Mouse (Mus musculus) liver, embryonic 16.5 days (tissue): ENCODE results near the gene Prtn3. TPM values are rescaled to one million over a fixed set of nuclear protein-coding genes. Genes with fewer than 3 reads are reported as not detected.

Experiments used
- ATAC-seq: fragments of 200-750 bp; cut with Nextera tagmentation; 2 replicates; pipeline ENCODE4 v1.8.0; 2017; ENCODE audit warnings: low read depth, mild to moderate bottlenecking, moderate number of reproducible peaks, moderate library complexity
- H3K27ac ChIP-seq: fragments of 300-500 bp; sonication (generic); 2 replicates; pipeline ENCODE4 v1.5.1; 2014; ENCODE audit warnings: mild to moderate bottlenecking, low read length
- H3K27me3 ChIP-seq: fragments of 300-500 bp; sonication (generic); 2 replicates; pipeline ENCODE4 v1.6.1; 2014; ENCODE audit warnings: low read depth, low read length, mixed read lengths; ENCODE audit not compliant: control insufficient read depth, insufficient read depth
- H3K36me3 ChIP-seq: fragments of 300-500 bp; sonication (generic); 2 replicates; pipeline ENCODE4 v1.6.1; 2014; ENCODE audit warnings: mild to moderate bottlenecking; ENCODE audit not compliant: control insufficient read depth, insufficient read depth
- H3K4me1 ChIP-seq: fragments of 300-500 bp; sonication (generic); 2 replicates; pipeline ENCODE4 v1.6.1; 2014; ENCODE audit warnings: low read depth, low read length, mixed read lengths; ENCODE audit not compliant: control insufficient read depth
- H3K4me2 ChIP-seq: fragments of 300-500 bp; sonication (generic); 2 replicates; pipeline ENCODE4 v1.6.1; 2014; ENCODE audit warnings: low read depth, low read length, mixed read lengths
- H3K4me3 ChIP-seq: fragments of 300-500 bp; sonication (generic); 2 replicates; pipeline ENCODE4 v1.5.1; 2014; ENCODE audit warnings: low read depth, mild to moderate bottlenecking, low read length
- H3K9ac ChIP-seq: fragments of 300-500 bp; sonication (generic); 2 replicates; pipeline ENCODE4 v1.6.1; 2014; ENCODE audit warnings: low read depth, low read length
- H3K9me3 ChIP-seq: fragments of 300-500 bp; sonication (generic); replicated peaks from 2 replicates; pipeline ENCODE4 v1.6.1; 2016; ENCODE audit warnings: low read length; ENCODE audit not compliant: control insufficient read depth
- WGBS: fragments of 180-500 bp; shearing (Covaris S2); extraction: QIAGEN DNeasy Blood & Tissue Kit; methylation state at CpG from one replicate; pipeline ENCODE4 v1.1.7; 2014; ENCODE audit not compliant: insufficient replicate concordance; 5-methylcytosine and 5-hydroxymethylcytosine counted together
- polyA plus RNA-seq: library from polyadenylated mRNA; unstranded; fragments of >200 nt; fragmentation: Nextera tagmentation; extraction: Ambion mirVana; gene quantifications from 2 replicates; pipeline ENCODE4 v1.2.1, GENCODE M21; 2015

Gene Prtn3
- polyA plus RNA-seq, 1 experiment from 2014 or later = 96.8 TPM

GRCm38 (mm10) chr10:79918231-79919078 is 44.2 kb downstream of the Prtn3 start:
- Histone ChIP-seq H3K27me3 (peaks cover 61% of the 10 kb centered on the region), H3K36me3 (no peaks in the 10 kb centered on the region), H3K4me3 (no peak overlapping the region), H3K9ac (no peak overlapping the region; the same call in 1 of the 2 replicates), H3K4me1 (peaks cover 65% of the 10 kb centered on the region), H3K27ac (no peak overlapping the region), H3K9me3 (no peaks in the 10 kb centered on the region), H3K4me2 (peak overlapping the region; percentile 17; the same call in 1 of the 2 replicates)
- ATAC-seq = no peak
- 13% methylated on average over 35 of the region's 35 CpGs for WGBS

GRCm38 (mm10) chr10:79919251-79919849 is 45.1 kb downstream of the Prtn3 start:
- Histone ChIP-seq H3K27me3 (peaks cover 62% of the 10 kb centered on the region), H3K4me1 (peaks cover 57% of the 10 kb centered on the region), H3K9me3 (no peaks in the 10 kb centered on the region), H3K27ac (no peak overlapping the region), H3K4me3 (no peak overlapping the region), H3K9ac (no peak overlapping the region), H3K36me3 (no peaks in the 10 kb centered on the region), H3K4me2 (0 out of 2 replicates have a peak overlapping the region, but pooled peaks have one; percentile 30)
- no peak for ATAC-seq
- 13% methylated on average over 21 of the region's 21 CpGs for WGBS

- no peak overlapping the region for H3K27ac ChIP-seq
- WGBS = 26% methylated on average over 26 of the region's 26 CpGs
- H3K27me3 ChIP-seq = peaks cover 62% of the 10 kb centered on the region
- peaks cover 47% of the 10 kb centered on the region for H3K4me1 ChIP-seq
- no peak overlapping the region for H3K4me3 ChIP-seq
- H3K9me3 ChIP-seq = no peaks in the 10 kb centered on the region
- ATAC-seq = no peak
- no peaks in the 10 kb centered on the region for H3K36me3 ChIP-seq
- no peak overlapping the region for H3K9ac ChIP-seq
- H3K4me2 ChIP-seq = no peak overlapping the region
These were observed 46.0 kb downstream of the Prtn3 start for GRCm38 (mm10) chr10:79920056-79920890.

GRCm38 (mm10) chr10:79920958-79921535 is 46.8 kb downstream of the Prtn3 start, which contains the start of gene R3hdm4:
R3hdm4 (minus strand) TSS chr10:79921208.
- Histone ChIP-seq H3K27me3 (peaks cover 62% of the 10 kb centered on the region), H3K4me2 (peak within 1 kb of the TSS; percentile 33), H3K9me3 (no peaks in the 10 kb centered on the region), H3K27ac (no peak within 1 kb of the TSS), H3K36me3 (no peaks in the 10 kb centered on the region), H3K4me1 (peaks cover 47% of the 10 kb centered on the region), H3K9ac (no peak within 1 kb of the TSS), H3K4me3 (peak within 1 kb of the TSS; percentile 21; the same call in 1 of the 2 replicates)
- no peak for ATAC-seq
- WGBS = 9% methylated on average over 41 of the region's 41 CpGs

GRCm38 (mm10) chr10:79921572-79921971 is 47.3 kb downstream of the Prtn3 start:
- Histone ChIP-seq H3K9me3 (no peaks in the 10 kb centered on the region), H3K4me1 (peaks cover 49% of the 10 kb centered on the region), H3K27ac (no peak overlapping the region), H3K9ac (no peak overlapping the region), H3K36me3 (no peaks in the 10 kb centered on the region), H3K27me3 (peaks cover 62% of the 10 kb centered on the region), H3K4me3 (peak overlapping the region; percentile 21; the same call in 1 of the 2 replicates), H3K4me2 (peak overlapping the region; percentile 33)
- WGBS = 9% methylated on average over 34 of the region's 34 CpGs
- ATAC-seq = no peak

- Histone ChIP-seq H3K4me1 (peaks cover 45% of the 10 kb centered on the region), H3K9ac (no peak overlapping the region), H3K4me3 (no peak overlapping the region; the same call in 1 of the 2 replicates), H3K9me3 (no peaks in the 10 kb centered on the region), H3K4me2 (peak overlapping the region; percentile 91), H3K27me3 (peaks cover 32% of the 10 kb centered on the region), H3K36me3 (no peaks in the 10 kb centered on the region), H3K27ac (peak overlapping the region; percentile 70; the same call in 1 of the 2 replicates)
- 14% methylated on average over 29 of the region's 29 CpGs for WGBS
- ATAC-seq = peak; percentile 3; the same call in 1 of the 2 replicates
These were observed 50.9 kb downstream of the Prtn3 start for GRCm38 (mm10) chr10:79924998-79925784.

GRCm38 (mm10) chr10:79925785-79926490 is 51.7 kb downstream of the Prtn3 start:
- peak overlapping the region; percentile 87 for H3K9ac ChIP-seq
- H3K36me3 ChIP-seq = no peaks in the 10 kb centered on the region
- WGBS = 11% methylated on average over 15 of the region's 15 CpGs
- H3K4me3 ChIP-seq = peak overlapping the region; percentile 84
- H3K27ac ChIP-seq = peak overlapping the region; percentile 70
- no peaks in the 10 kb centered on the region for H3K9me3 ChIP-seq
- ATAC-seq = no peak
- H3K27me3 ChIP-seq = peaks cover 25% of the 10 kb centered on the region
- H3K4me1 ChIP-seq = peaks cover 40% of the 10 kb centered on the region
- peak overlapping the region; percentile 91 for H3K4me2 ChIP-seq
